Mouse (Mus musculus) small intestine, adult 2 months (tissue): ENCODE results near the gene Mtmr10. TPM values are rescaled to one million over a fixed set of nuclear protein-coding genes. Genes with fewer than 3 reads are reported as not detected.

Source experiments
- H3K27ac ChIP-seq: fragments of 200-500 bp; 2 replicates; pipeline ENCODE4 v1.5.1; 2012; ENCODE audit warnings: low read depth, low read length, control low read depth, inconsistent platforms; ENCODE audit not compliant: insufficient read depth
- H3K27me3 ChIP-seq: fragments of 200-500 bp; 2 replicates; pipeline ENCODE4 v1.6.1; 2012; ENCODE audit warnings: mild to moderate bottlenecking, moderate library complexity, low read length, inconsistent platforms; ENCODE audit not compliant: control insufficient read depth, insufficient read depth
- H3K36me3 ChIP-seq: fragments of 200-500 bp; 2 replicates; pipeline ENCODE4 v1.6.1; 2012; ENCODE audit warnings: mild to moderate bottlenecking, low read length, control low read depth, inconsistent platforms; ENCODE audit not compliant: control insufficient read depth, insufficient read depth
- H3K4me1 ChIP-seq: fragments of 200-500 bp; 2 replicates; pipeline ENCODE4 v1.6.1; 2012; ENCODE audit warnings: low read length, inconsistent platforms, mixed read lengths; ENCODE audit not compliant: control insufficient read depth, insufficient read depth, insufficient read length
- H3K4me3 ChIP-seq: fragments of 200-500 bp; 2 replicates; pipeline ENCODE4 v1.5.1; 2012; ENCODE audit warnings: low read depth, mild to moderate bottlenecking, control low read depth, inconsistent platforms, low read length, moderate library complexity
- CTCF ChIP-seq: fragments of 200-500 bp; IDR thresholded peaks from 2 replicates; pipeline ENCODE4 v1.5.1; 2012; ENCODE audit warnings: low read depth, mild to moderate bottlenecking, control low read depth, inconsistent platforms, low read length, moderate library complexity, mixed read lengths; ENCODE audit not compliant: insufficient replicate concordance, insufficient read length; ENCODE audit errors: extremely low read depth
- POLR2A ChIP-seq: fragments of 200-500 bp; IDR thresholded peaks from 2 replicates; pipeline ENCODE4 v1.6.1; 2012; ENCODE audit warnings: low read depth, mild to moderate bottlenecking, control low read depth, inconsistent platforms, low read length, moderate library complexity
- WGBS: fragments of 180-500 bp; shearing (Covaris S2); methylation state at CpG from one replicate; pipeline ENCODE4 v1.1.7; 2018; 5-methylcytosine and 5-hydroxymethylcytosine counted together
- polyA plus RNA-seq: library from polyadenylated mRNA; depleted of rRNA; stranded (reverse); fragments of >200 nt; gene quantifications from 2 replicates; pipeline ENCODE4 v1.2.3, GENCODE M21; 2012

Gene Mtmr10
- polyA plus RNA-seq, 1 experiment, result 2.0 TPM

- Histone ChIP-seq H3K27ac (no peak overlapping the region), H3K4me1 (no peaks in the 10 kb centered on the region), H3K4me3 (no peak overlapping the region), H3K36me3 (peaks cover 10% of the 10 kb centered on the region), H3K27me3 (no peaks in the 10 kb centered on the region)
- WGBS, result 76% methylated on average over 5 of the region's 5 CpGs
- no peak for TF ChIP-seq CTCF
- TF ChIP-seq POLR2A, result no peak
These were observed 9.0 kb downstream of the Mtmr10 start for GRCm38 (mm10) chr7:64296286-64297010.

- peaks cover 22% of the 10 kb centered on the region for H3K36me3 ChIP-seq
- 85% methylated on average over 7 of the region's 7 CpGs for whole genome bisulfite sequencing
- no peak overlapping the region for H3K4me3 ChIP-seq
- no peak for TF ChIP-seq CTCF
- TF ChIP-seq POLR2A, result no peak
- no peaks in the 10 kb centered on the region for H3K4me1 ChIP-seq
- H3K27me3 ChIP-seq, result no peaks in the 10 kb centered on the region
- no peak overlapping the region for H3K27ac ChIP-seq
These were observed 22.8 kb downstream of the Mtmr10 start for GRCm38 (mm10) chr7:64310241-64310640.

GRCm38 (mm10) chr7:64310756-64311155 is 23.3 kb downstream of the Mtmr10 start:
- Histone ChIP-seq H3K27me3 (no peaks in the 10 kb centered on the region), H3K4me1 (no peaks in the 10 kb centered on the region), H3K36me3 (peaks cover 22% of the 10 kb centered on the region), H3K4me3 (no peak overlapping the region), H3K27ac (no peak overlapping the region)
- no peak for TF ChIP-seq POLR2A
- no peak for TF ChIP-seq CTCF
- WGBS, result 73% methylated on average over 2 of the region's 2 CpGs

DNA sequence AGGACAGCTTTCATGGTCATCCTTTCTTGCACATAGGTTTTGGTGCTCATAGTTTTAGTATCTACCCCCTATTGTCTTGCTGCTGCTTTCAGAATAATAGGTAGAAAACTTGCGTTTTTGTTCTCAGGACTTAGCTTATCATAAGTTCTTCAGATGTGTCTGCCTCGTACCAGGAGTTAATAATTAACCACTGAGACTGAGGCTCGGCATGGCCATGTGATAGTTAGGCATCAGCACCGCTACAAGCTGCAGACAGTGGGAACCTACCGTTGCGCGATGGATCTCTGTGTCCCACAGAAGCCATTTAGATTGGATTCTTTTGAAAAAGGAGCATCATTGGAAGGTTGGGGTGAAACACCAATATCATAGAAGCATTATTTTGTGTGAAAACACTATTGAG is 25.4 kb downstream of the Mtmr10 start:
- no peaks in the 10 kb centered on the region for H3K27me3 ChIP-seq
- H3K4me1 ChIP-seq, result no peaks in the 10 kb centered on the region
- no peak overlapping the region for H3K4me3 ChIP-seq
- H3K27ac ChIP-seq, result no peak overlapping the region
- H3K36me3 ChIP-seq, result peaks cover 28% of the 10 kb centered on the region
- 33% methylated on average over 7 of the region's 7 CpGs for WGBS
- TF ChIP-seq POLR2A (no peak), CTCF (no peak)

DNA sequence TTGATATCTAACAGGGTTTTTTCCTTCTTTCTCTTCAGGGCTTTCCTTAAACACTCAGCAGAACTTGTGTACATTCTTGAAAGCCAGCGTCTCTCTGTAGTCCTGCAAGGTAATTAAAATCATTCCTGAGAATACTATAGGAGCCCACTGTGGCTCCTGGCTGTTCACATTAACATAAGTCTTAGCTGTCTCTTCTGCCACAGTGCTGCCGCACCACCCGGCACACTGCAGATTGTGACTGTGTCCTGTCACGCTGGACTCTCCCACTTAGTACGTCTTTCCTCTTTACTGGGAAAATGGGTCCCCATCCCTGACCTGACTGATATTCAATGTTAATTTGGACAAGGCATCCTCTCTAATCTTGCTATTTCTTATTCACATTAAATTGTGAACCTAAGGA is 33.7 kb downstream of the Mtmr10 start:
- 96% methylated on average over 5 of the region's 5 CpGs for WGBS
- H3K27ac ChIP-seq, result no peak overlapping the region
- TF ChIP-seq POLR2A (no peak), CTCF (no peak)
- peaks cover 40% of the 10 kb centered on the region for H3K36me3 ChIP-seq
- no peaks in the 10 kb centered on the region for H3K4me1 ChIP-seq
- H3K27me3 ChIP-seq, result no peaks in the 10 kb centered on the region
- H3K4me3 ChIP-seq, result no peak overlapping the region

- Histone ChIP-seq H3K27ac (no peak overlapping the region), H3K36me3 (peaks cover 36% of the 10 kb centered on the region), H3K4me1 (no peaks in the 10 kb centered on the region), H3K27me3 (no peaks in the 10 kb centered on the region), H3K4me3 (no peak overlapping the region)
- WGBS, result 90% methylated on average over 4 of the region's 4 CpGs
- TF ChIP-seq POLR2A, result no peak
- TF ChIP-seq CTCF, result no peak
These were observed 34.2 kb downstream of the Mtmr10 start for GRCm38 (mm10) chr7:64321658-64322057.

DNA sequence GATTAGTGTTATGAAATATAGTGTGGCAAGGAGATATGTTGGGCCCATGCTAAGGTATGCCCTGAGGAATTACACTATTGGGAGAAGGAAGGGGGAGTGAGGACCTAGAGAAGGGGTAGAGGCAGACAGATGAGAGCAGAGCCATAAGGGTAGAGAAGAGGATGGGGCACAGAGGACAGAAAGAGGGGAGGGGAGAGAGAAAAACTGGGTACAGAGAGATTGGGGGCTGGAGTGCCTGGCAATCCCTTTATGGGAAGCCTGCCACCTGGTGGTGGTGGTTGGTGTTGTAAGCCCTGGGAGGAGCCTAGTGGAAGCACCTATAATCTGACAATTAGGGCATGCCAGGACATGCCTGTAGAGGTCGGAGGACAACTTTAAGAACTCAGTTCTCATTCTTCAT is 39.4 kb downstream of the Mtmr10 start:
- Histone ChIP-seq H3K27me3 (no peaks in the 10 kb centered on the region), H3K36me3 (peaks cover 17% of the 10 kb centered on the region), H3K27ac (no peak overlapping the region), H3K4me1 (no peaks in the 10 kb centered on the region), H3K4me3 (no peak overlapping the region)
- TF ChIP-seq CTCF (peak; percentile 77; the same call in 1 of the 2 replicates), POLR2A (no peak)
- 14% methylated on average over 1 of the region's 1 CpGs for WGBS

GRCm38 (mm10) chr7:64327486-64327885 is 40.0 kb downstream of the Mtmr10 start:
- H3K4me1 ChIP-seq, result no peaks in the 10 kb centered on the region
- 91% methylated on average over 4 of the region's 4 CpGs for WGBS
- H3K27ac ChIP-seq, result no peak overlapping the region
- TF ChIP-seq CTCF, result no peak
- H3K36me3 ChIP-seq, result peaks cover 13% of the 10 kb centered on the region
- H3K4me3 ChIP-seq, result no peak overlapping the region
- H3K27me3 ChIP-seq, result no peaks in the 10 kb centered on the region
